Mouse (Mus musculus) frontal cortex, postnatal 14 days (tissue): ENCODE results near the gene Cnpy4.

Experiments
- DNase-seq, 2 experiments: peaks; one replicate each; pipeline ENCODE4 v3.0.0; 2022; ENCODE audit warnings: low spot score in 2 of 2

Cnpy4 gene

GRCm38 (mm10) chr5:138186950-138187638 lies at the start of gene Cnpy4, which contains the start of gene Taf6:
Cnpy4 (plus strand) TSS chr5:138187485.
Taf6 (minus strand) TSS chr5:138187451.
- peak; percentile 63 to 73 for DNase-seq

- DNase-seq: no peak
Observed at GRCm38 (mm10) chr5:138137935-138138549, 49.2 kb upstream of the Cnpy4 start.

DNA sequence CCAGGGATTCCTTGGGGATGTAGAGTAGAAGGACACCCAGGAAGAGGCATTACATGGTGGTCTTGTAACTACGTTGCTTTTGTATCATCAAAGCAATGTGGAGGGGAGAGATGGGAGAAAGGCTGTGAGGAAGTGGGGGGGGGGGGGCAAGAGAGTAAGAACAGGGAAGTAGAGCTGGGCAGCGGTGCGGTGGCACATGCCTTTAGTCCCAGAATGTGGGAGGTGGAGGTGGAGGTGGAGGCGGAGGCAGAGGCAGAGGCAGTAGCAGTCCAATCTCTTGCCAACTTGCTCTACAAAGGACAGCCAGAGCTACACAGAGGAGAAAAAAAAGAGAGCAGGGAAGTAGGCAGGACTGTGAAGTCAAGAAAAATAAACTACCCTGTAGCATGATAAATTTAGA lies 48.7 kb upstream of the Cnpy4 start:
- DNase-seq: no peak

GRCm38 (mm10) chr5:138154390-138154789 lies 32.9 kb upstream of the Cnpy4 start:
- DNase-seq: no peak

DNA sequence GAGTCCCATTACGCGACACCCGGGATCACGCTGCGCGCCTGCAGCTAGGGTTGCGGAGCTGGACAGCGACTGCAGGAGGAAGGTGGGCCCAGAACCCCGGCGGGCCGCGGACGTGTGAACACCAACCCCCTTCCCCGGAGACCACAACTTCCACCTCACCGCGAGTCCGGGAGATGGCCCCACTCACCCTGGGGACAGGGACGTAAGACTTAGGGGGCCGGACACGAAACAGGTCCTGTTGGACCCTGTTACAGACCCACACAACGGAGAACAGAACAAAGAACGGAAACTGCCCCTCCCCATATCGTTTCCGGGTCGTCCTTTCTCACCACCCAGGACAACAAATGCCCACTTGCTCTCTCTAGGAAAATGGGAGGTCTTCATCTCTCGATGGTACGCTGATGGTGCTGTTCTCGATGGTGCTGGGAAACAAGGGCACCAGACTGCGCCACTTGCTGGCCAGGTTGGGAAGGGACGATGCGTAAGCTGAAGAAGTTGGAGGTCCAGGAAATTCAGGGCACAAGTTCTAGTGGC lies 31.8 kb upstream of the Cnpy4 start, which contains the start of gene Zfp113:
Gene Zfp113 (minus strand): TSS at position 302 of the 534 bp plus-strand sequence.
- DNase-seq: peak; percentile 79 to 85

DNA sequence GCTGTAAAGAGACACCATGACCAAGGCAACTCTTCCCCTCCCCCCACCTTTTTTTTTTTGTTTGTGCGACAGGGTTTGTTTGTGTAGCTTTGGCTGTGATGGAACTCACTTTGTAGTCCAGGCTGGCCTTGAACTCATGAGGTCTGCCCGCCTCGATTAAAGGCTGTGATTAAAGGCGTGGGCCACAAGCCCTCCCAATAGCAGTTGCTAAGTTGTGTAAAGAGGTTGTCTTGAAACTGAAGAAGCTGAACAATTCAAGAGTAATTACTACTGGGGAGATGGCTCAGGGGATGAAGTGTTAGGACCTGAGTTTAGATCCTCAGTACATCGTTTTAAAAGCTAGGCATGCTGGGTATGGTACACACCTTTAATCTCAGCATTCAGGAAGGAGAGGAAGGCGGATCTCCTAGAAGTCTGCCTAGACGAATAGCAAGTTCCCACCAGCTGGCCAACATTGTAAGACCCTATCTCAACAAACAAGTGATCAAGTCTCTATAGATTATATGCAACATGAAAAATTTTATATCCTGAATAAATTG lies 27.0 kb upstream of the Cnpy4 start:
- no peak for DNase-seq

DNA sequence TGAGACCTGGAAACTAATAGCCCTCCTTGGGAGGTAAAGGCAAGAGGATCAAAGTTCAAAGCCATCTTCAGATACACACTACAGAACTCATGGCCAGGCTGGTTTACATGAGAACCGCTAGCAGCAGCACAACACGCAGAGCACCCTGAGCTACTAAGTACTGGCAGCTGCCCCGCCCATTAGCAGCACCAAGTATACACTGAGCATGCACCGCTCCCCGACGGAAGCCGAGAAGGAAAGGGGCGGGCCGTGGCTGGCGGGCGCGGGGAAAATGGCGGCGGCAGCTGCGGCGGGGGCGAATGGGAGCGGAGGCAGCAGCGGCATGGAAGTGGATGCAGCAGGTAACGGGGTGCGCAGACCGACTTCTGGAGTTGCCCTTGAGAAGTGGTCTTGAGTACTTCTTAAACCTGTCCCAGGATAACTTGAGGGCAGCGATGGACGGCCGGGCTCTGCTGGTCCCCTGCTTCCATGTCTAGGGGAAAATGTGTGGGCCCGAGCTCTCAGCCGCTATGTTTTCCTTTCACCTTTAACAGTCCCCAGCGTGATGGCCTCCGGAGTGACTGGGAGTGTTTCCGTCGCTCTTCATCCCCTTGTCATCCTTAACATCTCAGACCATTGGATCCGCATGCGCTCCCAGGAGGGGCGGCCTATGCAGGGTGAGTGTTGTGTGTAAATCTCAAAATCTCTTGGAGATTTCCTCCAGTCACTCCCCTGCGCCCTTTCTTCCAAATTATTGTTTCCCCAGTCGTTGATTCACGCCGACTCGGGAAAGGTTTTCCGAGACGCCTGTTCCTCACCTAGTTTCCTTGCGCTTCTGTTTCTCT lies 26.2 kb upstream of the Cnpy4 start, which contains the start of gene Cops6:
Gene Cops6 (plus strand): TSS at position 230 of the 824 bp plus-strand sequence.
- peak; percentile 88 to 91 for DNase-seq

- no peak for DNase-seq
Observed at GRCm38 (mm10) chr5:138163046-138163445, 24.2 kb upstream of the Cnpy4 start.

DNA sequence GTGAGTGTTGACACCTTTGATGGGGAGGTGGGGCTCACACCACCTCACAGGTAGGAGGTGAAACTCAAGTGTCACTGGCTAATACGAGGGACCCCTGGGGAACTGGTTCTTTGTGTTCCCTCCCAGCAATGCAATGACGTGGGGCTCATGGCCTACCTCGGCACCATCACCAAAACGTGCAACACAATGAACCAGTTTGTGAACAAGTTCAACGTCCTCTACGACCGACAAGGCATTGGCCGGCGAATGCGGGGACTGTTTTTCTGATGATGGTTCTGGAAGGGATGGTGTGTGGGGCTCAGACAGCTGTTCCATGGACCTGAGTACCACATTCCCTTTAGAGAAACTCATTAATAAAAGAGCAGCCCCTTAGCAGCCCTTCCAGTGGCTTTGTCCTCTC lies 23.7 kb upstream of the Cnpy4 start:
- no peak for DNase-seq

GRCm38 (mm10) chr5:138165594-138165993 lies 21.7 kb upstream of the Cnpy4 start:
- DNase-seq: no peak

- DNase-seq: peak; percentile 91 to 92
Observed at GRCm38 (mm10) chr5:138170936-138171561, 16.2 kb upstream of the Cnpy4 start.

- DNase-seq: peak; percentile 97
Observed at GRCm38 (mm10) chr5:138171695-138172491, 15.4 kb upstream of the Cnpy4 start, which contains the start of the genes Ap4m1 and Mcm7. Ap4m1 (plus strand) TSS chr5:138172002. Mcm7 (minus strand) TSS chr5:138172422.

- DNase-seq: no peak
Observed at GRCm38 (mm10) chr5:138173217-138173616, 14.1 kb upstream of the Cnpy4 start.

- peak; percentile 54 to 55 for DNase-seq
Observed at GRCm38 (mm10) chr5:138187661-138188306, 499 bp downstream of the Cnpy4 start.

DNA sequence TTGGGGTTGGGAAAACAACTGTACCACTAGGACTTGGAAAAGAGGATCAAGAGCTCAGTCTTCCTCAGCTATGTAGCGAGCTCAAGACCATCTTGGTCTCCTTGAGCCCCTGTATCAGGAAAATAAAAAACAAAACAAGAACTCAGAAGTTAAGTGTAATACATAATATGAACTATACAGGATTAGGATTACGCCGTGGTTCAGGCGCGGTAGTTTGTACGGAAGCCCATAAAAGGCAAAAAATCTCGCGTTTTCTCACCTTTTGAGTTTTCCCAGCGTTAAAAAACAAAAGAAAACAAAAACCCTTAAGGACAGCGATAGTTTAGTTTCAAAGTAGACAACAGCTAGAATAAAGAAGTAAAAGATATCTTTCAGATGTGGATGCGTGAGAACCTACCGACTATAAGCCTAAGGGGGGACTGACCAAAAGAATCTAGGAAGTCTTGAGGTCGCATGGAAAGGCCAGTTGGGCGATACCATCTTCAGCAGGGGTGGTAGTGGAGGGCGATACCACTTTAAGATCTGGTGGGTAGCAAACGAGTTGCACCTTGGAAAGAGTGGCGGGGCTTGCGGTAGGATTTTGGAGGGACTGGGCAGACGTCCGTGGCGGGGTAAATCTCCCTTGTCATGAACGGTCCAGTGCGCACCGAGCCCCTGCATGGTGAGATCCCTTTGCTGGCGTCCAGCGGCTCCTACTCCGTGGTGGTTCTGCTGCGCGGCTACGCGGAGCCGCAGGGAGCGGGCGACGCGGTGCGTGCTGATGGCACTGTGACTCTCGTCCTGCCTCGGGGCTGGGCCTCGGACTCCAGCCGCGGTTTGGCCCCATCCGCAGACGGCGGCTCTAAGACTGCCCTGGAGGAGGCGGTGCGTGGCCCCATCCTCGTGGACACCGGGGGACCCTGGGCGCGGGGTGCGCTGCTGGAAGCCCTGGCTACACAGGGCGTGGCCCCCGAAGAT lies 6.8 kb downstream of the Cnpy4 start, which contains the start of gene Mblac1:
Gene Mblac1 (plus strand): TSS at position 544 of the 957 bp plus-strand sequence.
- peak; percentile 71 to 73 for DNase-seq

GRCm38 (mm10) chr5:138194755-138195345 lies 7.6 kb downstream of the Cnpy4 start:
- peak in 1 of 2 experiments; percentile 35 for DNase-seq

- DNase-seq: no peak
Observed at GRCm38 (mm10) chr5:138195463-138195862, 8.2 kb downstream of the Cnpy4 start.

GRCm38 (mm10) chr5:138199576-138199975 lies 12.3 kb downstream of the Cnpy4 start:
- no peak for DNase-seq
